Mouse (Mus musculus): ENCODE data around the gene Gm6871.
"Not testable (repeated sequence)": the region's sequence is repeated elsewhere in the genome, so short reads cannot be mapped to it uniquely, and the experiment has no call there.

The Gm6871 gene

GRCm38 (mm10) chr7:41573562-41573961 lies at the start of gene Gm6871:
Gene Gm6871 (minus strand): TSS chr7:41573662.
- DNase-seq (ENCODE audit: low read depth, low spot score): not testable (repeated sequence)

DNA sequence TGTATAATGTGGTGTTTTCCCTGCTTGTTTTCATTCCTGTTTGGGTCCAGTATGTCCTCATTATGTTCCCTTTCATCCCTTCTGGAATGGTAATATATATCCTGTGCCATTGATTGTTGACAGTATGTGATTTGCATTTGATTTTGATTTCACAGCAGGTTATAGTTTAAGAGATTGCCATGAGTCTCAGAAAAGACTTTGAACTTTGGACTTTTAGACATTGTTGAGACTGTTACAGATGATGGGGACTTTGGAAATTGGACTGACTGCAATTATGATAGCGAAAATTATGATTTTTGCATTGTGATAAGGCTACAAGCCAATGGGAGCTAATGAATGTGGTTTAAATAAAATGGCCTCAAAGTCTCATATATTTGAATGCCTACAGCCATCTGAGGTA lies 42.8 kb upstream of the Gm6871 start:
- DNase-seq (ENCODE audit: low read depth, low spot score): not testable (repeated sequence)

GRCm38 (mm10) chr7:41611654-41612053 lies 38.2 kb upstream of the Gm6871 start:
- DNase-seq (ENCODE audit: low read depth, low spot score): no peak

GRCm38 (mm10) chr7:41599932-41600548 lies 26.6 kb upstream of the Gm6871 start:
- DNase-seq (ENCODE audit: low read depth, low spot score): no peak

- DNase-seq (ENCODE audit: low read depth, low spot score): peak; percentile 84
Measured at GRCm38 (mm10) chr7:41599034-41599813, 25.8 kb upstream of the Gm6871 start, which contains the start of gene 2610021A01Rik. Gene 2610021A01Rik (plus strand): TSS chr7:41599230.

GRCm38 (mm10) chr7:41598615-41599014 lies 25.2 kb upstream of the Gm6871 start:
- no peak for DNase-seq (ENCODE audit: low read depth, low spot score)

DNA sequence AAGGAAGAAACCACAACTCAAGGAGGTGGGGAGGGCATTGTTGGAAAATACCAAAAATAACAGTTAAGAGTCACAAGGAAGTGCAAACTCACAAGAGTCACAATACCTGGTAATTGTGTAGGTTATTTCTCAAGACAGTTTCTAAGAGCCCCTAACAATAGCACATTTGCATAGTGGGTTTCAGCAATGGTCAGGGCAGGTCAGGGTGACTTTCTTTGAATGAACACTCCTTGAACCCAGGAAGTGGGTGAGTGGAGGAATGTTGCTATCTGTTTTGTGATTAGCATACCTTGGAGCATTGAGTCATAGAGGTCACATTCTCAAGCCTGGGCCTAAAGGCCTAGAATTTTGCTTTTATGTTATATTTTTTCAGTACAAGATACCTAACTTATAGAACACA lies 14.4 kb upstream of the Gm6871 start:
- DNase-seq (ENCODE audit: low read depth, low spot score): not testable (repeated sequence)

DNA sequence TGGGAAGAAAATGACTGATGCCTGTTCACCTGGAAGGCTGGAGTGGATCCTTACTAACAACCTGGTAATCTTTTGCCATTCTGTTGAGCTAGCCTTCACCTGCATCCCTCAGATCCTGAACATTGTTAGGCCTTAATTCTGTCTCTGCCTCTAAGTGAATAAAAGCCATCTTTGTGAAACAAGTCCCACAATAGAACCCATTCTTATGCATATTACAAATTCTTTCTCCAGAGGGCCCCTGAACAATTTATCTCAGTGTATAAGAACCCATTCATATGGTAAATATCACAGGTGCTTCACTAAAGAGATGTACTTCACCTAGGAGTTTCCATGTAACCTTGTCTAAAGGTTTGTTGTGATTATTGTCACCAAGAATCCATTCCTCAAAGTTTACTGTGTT lies 8.6 kb upstream of the Gm6871 start:
- DNase-seq (ENCODE audit: low read depth, low spot score): no peak

- DNase-seq (ENCODE audit: low read depth, low spot score): no peak
Measured at GRCm38 (mm10) chr7:41577956-41578355, 4.5 kb upstream of the Gm6871 start.

DNA sequence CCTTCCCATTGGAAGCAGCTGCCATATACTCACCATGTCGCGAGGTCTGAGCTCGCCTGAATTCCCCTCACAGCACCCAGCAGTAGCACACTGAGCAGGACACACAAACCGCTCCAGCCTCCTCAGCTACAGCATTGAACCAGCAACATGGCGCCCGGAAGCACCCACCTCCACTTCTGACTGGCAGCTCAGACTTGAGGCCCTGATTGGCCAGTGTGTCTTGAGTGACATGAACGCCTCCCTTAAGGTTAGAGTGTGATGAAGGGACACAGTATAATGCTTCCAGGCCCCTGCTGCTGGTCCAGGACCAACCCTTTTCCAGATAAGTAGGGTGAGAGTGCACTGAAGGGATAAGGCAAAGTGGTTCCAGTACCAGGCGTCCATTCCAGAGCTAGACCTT lies 12.8 kb downstream of the Gm6871 start:
- no peak for DNase-seq (ENCODE audit: low read depth, low spot score)

DNA sequence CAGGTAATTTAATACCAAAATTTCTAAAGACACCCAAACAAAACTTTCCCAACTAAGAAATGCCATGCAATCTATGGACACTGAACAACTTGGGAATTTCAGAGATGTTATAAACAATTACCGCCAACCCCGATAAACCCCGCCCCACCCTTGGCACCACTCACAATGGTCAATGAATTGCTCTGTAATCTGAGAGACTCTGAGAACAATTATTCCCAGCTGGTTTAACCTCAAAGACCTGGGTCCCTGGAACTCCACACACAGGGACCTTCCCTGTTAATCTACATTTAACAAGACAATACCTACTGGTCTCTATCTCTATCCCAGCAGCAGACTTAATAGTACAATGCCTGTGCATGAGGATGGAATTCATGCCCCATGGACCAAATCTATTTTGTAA lies 60.8 kb downstream of the Gm6871 start:
- no peak for DNase-seq (ENCODE audit: low read depth, low spot score)

DNA sequence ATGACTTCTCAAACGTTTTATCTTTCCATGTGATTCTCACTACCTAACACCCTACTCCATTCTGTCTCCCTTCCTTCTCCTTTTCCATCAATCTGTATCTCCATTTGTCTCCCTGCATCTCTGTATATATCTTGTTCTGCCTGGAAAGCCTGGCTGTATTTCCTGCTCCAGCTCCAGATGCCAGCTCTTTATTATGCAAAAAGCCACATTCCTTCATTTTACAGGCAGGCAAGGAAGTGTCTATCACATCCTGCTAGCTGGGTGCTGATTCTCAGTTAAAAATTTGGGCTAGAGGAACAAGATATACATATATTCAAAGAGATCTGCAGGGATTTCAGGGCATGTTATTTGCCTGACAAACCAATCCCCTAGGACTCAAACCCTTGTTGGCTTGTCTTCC lies 61.3 kb downstream of the Gm6871 start:
- no peak for DNase-seq (ENCODE audit: low read depth, low spot score)

DNA sequence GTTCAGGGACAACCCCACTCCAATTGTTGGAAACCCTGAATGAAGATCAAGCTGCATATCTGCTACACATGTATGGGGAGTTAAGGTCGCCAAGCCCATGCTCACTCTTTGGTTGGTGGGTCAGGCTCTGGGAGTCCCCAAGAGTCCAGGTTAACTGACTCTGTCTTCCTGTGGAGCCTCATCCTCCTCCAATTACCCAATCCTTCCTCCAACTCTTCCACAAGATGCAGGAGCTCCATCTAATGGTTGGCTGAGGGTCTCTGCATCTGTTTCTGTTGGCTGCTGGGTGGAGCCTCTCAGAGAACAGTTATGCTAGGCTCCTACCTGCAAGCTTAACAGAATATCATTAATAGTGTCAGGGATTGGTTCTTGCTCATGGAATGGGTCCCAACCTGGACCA lies 71.1 kb downstream of the Gm6871 start:
- no peak for DNase-seq (ENCODE audit: low read depth, low spot score)

DNA sequence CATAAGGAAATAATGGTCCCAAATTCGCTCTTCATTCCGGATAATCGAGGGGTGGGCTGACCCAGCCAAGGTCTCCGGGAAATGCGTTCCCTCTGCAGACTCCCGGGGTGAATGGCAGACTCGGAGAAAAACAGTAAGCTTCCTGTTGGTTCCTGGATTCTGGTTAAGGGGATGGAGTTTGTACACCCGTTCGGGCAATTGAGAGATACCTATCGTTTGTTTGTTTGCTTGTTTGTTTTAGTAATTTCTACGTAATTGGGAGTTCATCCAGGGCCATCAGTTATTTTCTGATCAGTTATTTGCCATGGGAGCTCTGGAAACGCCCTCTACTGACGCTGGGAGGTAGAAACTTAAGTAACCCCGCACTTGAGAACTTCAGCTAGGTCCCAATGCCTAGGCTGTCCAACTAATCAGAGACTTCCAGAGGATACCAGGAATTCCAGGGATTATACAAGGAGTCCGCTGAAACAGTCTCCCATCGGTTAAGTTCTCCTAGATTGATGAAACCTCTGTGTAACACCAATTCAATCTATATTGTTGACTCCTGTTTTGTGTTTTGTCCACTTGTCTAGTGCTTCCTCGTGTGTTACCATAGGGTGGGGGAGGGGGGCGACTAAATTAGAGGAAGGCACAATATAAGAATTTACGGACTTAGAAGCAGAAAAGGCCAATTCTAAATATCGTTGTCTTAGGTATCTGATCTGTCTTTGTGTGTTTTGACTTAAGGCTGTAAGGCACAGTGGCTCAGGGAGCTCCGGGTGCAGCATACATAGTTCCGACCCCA lies 73.1 kb downstream of the Gm6871 start:
- DNase-seq (ENCODE audit: low read depth, low spot score): peak; percentile 4

- DNase-seq (ENCODE audit: low read depth, low spot score): peak; percentile 86
Measured at GRCm38 (mm10) chr7:41499389-41500049, 73.9 kb downstream of the Gm6871 start, which contains the start of the genes Gm20449 and AW146154. Gene Gm20449 (minus strand): TSS chr7:41499417. Gene AW146154 (minus strand): TSS chr7:41499890.

GRCm38 (mm10) chr7:41499018-41499388 lies 74.5 kb downstream of the Gm6871 start:
- not testable (repeated sequence) for DNase-seq (ENCODE audit: low read depth, low spot score)

GRCm38 (mm10) chr7:41498464-41498863 lies 75.0 kb downstream of the Gm6871 start:
- DNase-seq (ENCODE audit: low read depth, low spot score): not testable (repeated sequence)

DNA sequence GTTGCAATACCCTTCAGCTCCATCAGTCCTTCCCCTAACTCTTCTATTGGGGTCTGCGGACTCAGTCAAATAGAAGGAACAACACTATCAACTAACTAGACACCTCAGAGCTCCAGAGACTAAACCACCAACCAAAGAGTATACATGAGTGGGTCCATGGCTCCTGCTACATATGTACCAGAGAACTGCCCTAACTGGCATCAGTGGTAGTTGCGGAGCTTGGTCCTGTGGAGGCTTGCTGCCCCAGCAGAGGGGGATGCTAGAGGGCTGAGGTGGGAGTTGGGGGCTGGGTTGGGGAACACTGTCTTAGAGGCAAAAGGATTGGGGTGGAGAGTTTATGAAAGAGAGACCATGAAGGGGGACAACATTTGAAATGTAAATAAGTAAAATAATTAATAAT lies 75.6 kb downstream of the Gm6871 start:
- no peak for DNase-seq (ENCODE audit: low read depth, low spot score)
